Mouse (Mus musculus) megakaryocyte, adult 5-6 weeks (primary cell): ENCODE results near the gene Kctd14. TPM values are rescaled to one million over a fixed set of nuclear protein-coding genes. Genes with fewer than 3 reads are reported as not detected.
"Not testable (repeated sequence)": the region's sequence is repeated elsewhere in the genome, so short reads cannot be mapped to it uniquely, and the experiment has no call there.

Experiments used
- ATAC-seq: 2 replicates; pipeline ENCODE4 v1.8.0; 2016; ENCODE audit warnings: mild to moderate bottlenecking, inconsistent platforms; ENCODE audit not compliant: poor library complexity, severe bottlenecking
- total RNA-seq, 2 experiments: library from RNA; stranded (forward) in 1 of 2; stranded (reverse) in 1 of 2; fragments of 153-499, 151-499 nt in 1 of 2; fragments of 221-1000, 200-1000 nt in 1 of 2; gene quantifications; 2 replicates each; pipeline versions ENCODE4 v1.2.3 to v1.2.4; 2015 to 2017

Gene Kctd14
- total RNA-seq (2015) (13.3 and 14.8 TPM in 2 replicates), total RNA-seq (2017) (3.9 and 4.9 TPM in 2 replicates)

DNA sequence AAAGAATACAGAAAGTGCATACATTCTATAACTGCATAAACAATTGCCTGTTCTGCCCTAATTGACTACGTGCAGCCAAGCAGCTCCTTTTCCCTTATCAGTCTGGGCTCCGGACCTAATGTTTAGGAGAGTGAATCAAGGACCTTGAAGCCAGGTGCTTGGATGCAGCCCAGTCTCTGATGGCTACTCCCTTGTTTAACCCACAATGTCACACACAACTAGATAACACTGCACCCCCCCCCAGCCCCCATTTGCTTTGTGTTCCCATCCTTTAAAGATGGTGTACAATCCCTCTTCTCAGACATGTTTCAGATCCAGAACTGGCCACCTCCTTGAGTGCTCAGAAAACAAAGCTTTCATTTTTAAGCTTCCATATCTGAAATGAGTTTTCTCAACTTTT, at the start of gene Kctd14:
Gene Kctd14 (plus strand): TSS at position 301 of the 400 bp plus-strand sequence.
- not testable (repeated sequence) for ATAC-seq

DNA sequence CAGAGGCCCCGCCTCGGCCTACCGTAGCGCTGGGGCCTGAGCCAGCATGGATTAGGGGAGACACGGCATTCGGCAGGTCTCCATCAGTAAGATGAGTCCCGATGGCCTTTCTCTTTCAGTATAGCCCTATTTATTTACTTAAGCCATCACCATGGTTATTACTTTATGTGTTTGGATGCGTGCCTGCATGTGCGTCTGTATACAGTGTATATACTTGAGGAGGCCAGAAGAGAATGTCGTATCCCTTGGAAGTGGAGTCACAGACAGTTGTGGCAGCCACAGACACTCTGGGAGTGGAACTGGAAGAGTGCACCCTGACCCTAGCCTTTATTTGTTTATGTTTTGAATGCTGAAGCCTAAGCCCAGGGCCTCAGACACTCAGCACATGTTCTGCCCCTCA, 44.0 kb upstream of the Kctd14 start:
- no peak for ATAC-seq

DNA sequence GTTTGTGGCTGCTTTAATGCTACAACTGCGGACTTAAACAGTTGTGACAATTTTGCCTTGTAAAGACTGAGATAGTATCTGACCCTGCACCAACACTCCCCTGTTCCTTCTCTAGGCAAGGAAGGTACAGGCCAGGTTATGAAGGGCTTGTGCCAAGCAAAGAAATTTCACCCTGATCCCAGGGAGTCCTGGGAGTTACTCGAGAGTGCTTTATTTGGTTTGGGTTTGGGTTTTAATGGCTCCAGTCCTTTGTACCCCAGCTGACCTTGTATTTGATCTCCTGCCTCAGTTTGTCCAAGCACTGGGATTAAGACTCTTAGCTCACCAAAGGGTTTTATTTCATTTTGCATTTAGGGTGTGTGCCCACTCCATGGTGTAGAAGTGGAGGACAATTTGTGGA, 40.0 kb upstream of the Kctd14 start:
- ATAC-seq, result no peak

DNA sequence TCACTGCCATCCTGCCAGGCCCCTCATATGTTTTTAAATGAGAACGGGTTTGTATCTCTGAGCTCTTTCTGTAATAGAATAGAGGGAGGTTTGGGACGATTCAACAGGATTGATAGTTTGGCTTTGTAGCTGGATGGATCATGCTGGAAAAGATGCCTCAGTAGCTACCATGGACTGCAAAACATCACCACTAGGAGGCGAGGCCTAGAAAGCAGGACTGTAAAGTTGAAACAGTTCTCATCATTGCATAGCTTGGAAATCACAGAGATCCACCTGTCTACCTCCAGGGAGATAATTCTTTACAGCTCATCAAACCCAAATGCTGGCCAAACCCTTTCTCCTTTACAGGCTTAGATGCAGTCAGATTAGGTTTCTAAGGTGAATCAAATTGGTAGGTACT, 39.5 kb upstream of the Kctd14 start:
- ATAC-seq, result no peak

DNA sequence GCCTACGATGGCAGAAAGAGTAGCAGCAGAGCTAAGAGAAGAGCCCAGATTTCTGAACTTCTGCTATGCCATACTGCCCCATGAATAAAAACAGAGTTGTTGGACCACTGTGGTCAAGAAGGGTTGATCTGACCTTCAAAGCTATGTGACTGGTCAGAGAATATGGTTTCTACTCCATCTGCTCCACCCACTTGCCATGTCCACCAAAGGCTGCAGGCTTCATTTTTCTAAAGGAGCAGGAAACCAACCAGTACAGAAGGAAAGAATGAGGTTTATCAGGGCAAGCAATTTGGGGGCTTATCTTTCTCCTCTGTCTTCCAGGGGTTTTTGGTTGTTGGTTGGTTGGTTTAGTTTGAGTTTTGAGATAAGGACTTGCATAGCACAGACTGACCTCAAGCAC, 37.1 kb upstream of the Kctd14 start:
- no peak for ATAC-seq

DNA sequence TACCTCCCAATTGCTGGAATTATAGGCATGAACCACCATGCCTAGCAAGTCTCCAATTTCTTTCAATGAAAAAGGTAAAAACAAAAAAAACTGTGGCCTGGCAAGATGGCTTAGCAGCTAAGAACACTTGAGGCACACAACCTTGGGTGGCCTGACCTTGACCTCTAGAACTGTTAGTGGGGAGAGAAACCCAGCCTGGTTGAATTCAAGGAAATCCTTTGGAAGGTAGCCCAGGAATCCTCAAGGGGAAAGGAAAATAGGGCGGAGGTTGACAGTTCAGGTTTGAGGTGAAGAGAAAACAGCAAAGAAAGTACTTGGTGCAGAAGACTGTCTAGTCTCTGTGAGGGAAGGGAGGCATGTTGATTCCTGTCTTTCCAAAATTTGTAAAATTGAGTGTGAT, 36.7 kb upstream of the Kctd14 start:
- ATAC-seq, result no peak

DNA sequence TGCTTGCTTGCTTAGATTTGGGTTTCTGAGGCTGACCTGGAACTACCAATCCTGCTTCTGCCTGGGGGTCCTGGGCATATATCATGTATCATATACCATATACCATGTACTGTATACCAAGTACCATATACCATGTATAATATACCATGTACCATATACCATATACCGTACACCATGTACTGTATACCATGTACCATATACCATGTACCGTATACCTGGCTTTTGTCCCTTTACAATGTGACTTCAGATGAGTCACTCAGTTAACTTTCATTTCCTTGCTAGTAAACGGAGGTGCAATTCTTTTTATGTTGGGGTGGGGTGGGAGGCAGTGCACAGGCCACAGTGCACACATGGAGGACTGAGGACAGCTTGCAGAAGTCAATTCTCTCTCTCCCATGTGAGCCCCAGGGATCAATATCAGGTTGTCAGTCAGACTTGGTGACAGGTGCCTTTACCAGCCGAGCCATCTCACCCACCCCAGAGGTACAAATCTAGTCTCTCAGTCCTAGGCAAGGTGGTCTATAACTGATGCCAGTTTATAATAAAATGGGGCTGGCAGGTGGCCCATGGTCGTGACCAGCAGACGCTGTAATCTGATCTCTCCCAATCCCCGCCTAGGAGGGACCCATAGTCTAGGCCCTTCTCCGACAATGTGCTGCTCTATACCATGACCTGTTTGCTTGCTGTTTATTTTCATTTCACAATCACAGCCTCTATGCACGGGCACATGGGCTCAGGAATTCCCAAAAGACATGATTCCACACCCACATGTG, 36.0 kb upstream of the Kctd14 start:
- ATAC-seq, result no peak

DNA sequence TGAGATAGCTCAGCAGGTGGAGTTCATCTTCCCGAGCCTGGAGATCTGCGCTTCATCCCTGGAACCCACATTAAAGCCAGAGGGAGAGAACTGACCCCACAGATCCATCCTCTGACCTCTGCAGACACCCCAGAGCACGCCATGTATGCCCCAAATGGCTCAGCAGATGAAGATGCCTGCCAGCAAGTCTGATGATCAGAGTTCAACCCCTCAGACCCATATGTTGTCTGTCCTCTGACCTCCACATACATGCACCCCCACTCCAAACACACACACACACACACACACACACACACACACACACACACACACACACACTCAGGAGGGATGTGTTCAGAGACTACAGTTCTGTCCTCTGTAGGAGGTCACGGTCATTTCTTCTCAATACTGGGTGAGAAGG, 34.6 kb upstream of the Kctd14 start:
- ATAC-seq, result no peak

DNA sequence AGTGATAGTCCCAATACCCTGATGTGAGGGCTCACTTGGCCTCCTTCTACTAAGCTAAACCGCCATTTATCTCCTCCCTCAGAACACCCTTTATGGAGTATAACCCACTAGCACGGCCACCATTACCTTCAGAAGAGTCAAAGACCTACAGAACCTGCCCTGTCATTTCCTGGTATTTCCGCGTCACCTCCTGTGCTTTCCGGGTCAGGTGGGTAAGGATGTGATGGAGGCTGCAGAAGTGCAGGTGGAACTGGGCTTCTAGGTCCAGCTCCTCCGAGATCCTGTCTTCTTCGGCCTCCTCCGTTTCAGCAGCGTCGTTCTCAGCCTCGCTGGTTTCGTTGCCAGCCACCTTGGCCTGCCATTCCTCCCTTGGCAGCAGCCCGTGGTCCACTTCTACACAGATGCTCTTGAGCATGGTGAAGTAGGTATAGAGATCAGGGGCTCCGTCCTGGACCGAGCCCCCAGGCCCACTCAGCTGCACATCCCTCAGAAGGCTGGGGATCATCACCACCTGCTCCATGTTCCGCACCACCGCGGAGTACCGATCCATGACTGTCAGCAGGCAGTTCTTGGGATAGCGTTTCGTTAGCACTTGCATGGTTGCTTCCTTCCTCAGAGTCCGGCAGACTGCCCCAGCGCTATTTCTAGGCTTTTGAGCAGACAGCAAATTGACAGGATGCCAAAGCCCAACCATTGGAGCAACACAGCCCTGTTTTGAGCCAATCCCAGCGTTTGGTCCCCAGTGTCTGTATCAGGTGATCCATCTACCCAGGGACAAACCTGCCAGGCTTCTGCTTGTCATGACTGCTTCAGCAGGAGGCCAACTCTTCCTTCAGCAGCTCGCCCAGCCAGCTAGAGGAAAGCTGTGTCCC, 34.0 kb upstream of the Kctd14 start, which contains the start of gene Thrsp:
Gene Thrsp (minus strand): TSS at position 825 of the 872 bp plus-strand sequence.
- ATAC-seq, result no peak

DNA sequence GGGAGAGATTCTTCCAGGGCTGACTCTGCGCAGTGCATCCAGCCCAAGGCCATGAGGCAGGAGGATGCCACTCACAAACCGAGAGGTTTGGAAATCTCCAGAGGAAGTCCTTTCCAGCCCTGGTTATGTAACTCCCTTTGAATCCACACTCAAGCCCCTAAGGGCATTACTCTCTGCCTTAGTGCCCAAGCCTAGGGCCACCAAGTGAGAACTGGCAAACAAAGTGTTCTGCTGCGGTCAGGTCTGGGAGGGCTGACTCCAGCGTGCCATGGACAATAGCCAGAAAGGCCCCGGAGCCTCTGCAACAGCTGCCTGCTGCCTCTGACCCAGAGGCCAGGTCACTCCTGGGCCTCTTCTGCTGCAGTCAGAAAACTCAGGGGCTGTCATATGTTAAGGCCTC, 32.4 kb upstream of the Kctd14 start:
- no peak for ATAC-seq

DNA sequence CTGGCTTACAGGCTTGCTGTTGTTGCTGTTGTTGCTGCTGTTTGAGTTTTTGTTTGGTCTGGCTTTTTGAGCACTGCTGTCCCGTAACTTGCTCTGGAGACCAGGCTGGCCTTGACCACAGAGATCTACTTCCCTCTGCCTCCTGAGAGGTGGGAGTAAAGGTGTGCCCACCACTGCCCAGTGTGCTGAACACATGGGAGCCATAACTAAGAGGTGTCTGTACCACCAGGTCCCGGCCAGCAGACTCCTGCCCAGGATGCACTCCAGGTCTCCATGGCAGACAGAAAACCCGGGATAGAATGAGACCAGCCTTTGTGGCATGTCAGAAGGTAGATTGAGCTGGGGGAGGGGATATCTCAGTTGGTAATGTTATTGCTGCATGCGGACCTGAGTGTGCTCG, 32.0 kb upstream of the Kctd14 start:
- no peak for ATAC-seq

DNA sequence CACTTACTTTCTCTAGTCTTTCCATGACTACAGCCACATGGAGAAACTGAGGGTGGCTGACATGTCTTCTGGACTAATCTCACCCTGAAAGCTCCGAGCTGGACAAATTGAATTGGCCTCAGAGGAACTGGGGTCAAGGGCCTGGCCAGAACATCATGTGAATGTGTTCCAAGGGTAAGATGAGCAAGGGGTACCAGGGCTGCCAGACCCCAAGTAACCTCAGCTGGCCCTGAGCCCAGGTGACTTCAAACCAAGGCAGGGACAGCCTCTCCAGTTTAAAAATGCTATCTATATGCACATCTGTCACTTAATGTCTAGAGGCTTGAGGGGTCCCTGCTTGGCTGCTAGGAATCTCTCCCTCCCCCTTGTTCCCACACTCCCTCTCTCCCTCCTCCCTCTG, 30.7 kb upstream of the Kctd14 start:
- no peak for ATAC-seq

DNA sequence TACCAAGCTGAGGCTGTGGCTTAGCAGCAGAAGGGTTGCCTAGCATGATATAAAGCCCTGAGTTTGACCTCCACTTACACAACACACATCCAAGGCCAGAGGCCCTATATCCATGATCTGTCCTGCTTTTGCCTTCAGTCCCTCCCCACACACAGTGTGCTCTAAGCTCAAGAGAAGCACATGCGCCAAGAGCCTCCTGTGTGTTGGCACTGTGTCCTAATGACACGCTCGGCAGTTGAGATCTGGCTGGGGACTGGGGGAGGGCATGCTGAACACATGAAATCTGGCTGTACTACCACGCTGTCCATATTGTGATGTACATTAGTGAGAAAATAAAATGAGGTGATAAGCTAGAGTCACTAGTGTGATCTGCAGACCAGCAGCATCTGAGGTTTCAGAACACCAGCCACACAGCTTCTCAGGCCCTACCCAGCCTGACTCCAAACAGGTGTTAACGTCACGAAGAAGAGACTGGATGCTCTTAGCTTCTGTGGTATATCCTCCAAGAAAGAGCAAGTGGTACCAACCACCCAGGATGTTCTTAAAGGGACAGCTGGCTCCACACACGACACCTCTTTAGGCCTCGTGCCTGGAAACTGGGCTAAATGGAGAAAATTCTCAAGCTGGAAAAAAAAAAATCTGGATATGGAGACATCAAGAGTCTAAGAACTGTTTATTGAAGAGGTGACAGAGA, 30.0 kb upstream of the Kctd14 start:
- ATAC-seq, result no peak

DNA sequence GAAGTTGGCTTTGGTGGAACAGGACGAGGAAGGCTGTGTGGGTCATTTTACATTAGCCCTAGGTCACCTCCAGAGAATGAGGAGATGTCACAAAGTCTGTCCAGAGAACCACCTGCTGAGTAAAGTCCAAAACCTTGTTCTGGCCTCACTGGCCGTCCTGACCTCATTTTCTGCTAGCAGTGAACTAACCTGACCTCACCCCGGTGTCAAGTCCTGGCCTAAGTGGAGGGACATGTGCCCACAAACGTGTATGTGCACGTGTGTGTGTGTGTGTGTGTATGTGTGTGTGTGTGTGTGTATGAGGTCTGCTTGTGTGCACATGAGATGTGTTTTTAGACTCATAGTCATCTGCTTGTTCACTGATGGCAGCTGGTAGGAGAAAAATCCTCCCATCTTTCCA, 27.4 kb upstream of the Kctd14 start:
- ATAC-seq, result no peak

DNA sequence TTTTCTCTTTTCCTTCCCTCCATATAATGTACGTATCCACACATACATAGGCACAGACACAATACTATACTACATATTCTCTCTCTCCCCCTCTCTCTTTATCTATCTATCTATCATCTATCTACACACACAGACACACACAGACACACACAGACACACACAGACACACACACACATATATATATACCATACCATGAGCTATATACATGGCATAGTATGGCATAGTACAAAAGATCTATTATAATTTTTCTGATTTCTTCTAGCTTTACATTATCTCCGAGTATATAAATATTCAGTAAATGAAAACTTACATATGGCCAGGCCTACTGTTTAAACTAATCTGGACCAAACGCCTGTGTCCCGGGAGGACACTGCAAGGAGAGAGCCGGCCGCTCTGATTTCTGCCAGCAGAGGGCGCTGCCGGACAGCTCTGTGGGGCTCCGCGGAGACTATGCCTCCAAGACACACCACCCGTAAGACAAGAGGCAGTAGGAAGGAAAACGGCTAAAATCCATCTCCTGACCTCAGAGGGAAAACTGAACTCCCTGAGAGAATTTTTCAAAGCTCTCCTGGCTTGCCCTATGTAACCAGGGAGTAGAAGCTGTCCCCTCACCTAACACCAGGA, 26.4 kb upstream of the Kctd14 start:
- ATAC-seq, result peak; percentile 95

DNA sequence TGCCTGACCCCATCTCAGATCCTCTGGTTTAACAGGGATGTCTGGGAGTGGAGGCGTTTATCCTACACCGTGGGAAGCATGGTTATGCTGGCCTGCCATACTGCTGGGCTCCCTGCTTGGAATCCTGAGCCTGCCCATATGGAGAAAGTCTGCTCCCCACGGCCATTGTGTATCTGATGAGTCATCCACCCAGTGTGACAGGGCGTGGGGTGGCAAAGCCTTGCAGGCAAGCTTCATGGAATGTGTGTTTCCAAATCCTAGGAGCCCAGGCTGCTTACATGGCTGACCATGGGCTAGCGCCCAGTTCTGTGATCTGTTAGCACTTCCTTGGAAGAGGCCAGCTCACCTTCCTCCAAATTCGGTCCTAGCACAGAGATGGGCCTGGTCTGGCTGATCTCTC, 24.6 kb upstream of the Kctd14 start:
- ATAC-seq, result 0 out of 2 replicates have a peak, but pooled peaks have one; percentile 3

DNA sequence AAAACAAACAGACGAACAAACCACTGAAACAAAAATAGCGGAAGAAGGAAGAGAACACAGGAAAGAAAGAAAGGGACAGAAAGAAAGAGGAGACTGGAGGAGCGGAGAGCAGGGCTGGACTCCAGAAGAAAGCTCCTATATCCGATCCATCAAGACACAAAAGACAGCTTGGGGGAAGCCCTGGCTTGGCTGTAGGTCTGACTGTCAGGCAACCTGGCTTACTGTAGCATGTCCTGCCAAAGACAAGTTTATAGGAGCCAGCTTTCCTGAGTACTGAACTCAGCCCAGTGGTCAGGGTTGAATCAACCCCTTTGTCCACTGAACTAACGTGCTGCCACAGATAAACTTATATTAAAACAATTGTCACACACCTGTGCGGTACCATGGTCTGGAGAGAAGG, 23.8 kb upstream of the Kctd14 start:
- ATAC-seq, result no peak

DNA sequence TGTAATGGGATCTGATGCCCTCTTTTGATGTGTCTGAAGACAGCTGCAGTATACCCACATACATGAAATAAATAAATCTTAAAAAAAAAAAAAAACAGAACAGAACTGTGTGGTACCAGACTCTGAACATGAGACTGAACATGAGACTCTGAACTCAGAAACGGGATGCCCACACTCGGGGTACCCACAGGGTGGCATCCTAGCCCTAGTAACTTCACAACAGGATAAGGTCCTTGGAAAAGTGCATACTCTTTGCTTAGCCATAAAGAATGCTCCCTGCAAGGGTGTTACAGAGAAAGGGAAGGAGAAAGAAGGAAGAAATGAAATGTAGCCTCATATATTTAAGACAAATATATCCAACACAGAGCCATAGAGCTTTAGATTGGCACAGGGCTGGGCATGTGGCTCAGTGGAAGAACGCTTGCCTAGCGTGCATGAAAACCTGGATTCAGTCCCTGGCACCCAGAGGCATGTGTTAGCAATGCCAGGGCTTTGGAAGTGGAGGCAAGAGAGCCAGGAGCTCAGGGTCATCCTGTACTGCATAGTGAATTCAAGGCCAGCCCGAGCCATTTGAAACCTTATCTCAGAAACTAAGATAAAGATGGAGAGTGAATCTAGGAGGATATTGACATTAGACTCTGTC, 23.2 kb upstream of the Kctd14 start:
- no peak for ATAC-seq

DNA sequence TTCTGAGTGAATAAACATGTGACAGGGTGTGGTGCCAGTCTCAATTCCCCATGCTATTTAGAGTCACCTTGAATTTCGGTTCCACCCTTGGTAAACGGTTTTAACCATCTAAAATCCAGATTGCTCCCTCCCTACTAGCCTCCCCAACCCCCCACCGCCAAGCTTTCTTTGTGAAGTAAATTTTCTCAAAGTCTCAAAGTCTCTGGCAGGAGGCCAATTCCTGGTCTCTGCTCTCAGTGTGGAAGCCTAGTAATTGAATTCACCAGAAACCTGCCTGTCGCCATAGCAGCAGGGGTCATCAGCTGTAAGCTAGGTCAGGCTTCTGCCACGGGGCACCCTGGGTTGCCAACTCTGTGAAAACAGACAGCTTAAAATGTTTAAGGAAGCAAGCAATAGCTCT, 21.4 kb upstream of the Kctd14 start:
- ATAC-seq, result peak; percentile 43

DNA sequence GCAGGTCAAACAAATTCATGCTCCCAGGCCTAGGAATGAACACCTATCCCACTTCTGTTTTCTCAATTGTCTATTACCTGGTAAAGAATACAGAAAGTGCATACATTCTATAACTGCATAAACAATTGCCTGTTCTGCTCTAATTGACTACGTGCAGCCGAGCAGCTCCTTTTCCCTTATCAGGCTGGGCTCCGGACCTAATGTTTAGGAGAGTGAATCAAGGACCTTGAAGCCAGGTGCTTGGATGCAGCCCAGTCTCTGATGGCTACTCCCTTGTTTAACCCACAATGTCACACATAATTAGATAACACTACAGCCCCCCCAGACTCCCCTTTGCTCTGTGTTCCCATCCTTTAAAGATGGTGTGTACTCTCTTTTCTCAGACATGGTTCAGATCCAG, 17.6 kb upstream of the Kctd14 start:
- not testable (repeated sequence) for ATAC-seq
